Mouse (Mus musculus): ENCODE measurements around the gene Lcp2. TPM values are rescaled to one million over a fixed set of nuclear protein-coding genes. Genes with fewer than 3 reads are reported as not detected.
A peak's percentile ranks its signal among the peaks of the same experiment; 100 is the strongest.

Gene Lcp2
- polyA plus RNA-seq, 1 experiment, result 118 TPM

DNA sequence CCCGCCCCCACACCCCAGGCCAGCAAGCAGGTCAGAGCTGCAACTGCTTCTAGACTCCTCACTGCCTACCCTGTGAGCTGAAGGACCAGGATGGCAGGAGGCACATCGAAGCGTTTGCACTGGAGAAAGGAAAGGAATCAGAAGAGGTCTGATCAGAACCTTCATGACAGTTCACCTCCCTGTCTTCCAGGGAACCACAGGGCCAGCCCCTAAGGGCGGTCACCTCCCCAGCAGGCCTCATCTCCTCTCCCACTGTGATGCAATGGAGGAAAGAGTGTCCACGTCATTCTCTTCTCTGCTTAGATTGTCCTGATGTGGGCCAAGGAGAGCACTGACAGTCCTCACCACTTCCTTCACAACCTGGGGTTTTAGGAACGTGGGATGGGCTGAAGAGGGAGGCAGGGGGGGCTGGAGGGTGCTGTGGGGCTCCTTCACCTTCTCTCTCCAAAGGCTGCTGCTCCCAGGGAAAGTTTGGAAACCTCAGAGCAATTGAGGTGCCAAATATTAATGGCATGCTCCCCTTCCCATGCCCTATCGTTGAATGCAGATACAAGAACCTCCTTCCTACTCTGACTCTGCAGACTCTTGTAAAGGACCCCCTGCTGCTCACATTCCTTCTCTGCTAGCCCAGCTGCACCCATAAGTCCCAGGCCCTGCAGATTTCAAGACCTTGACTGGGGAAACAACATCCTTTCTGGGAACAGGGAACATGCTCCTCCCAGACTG, 36.4 kb upstream of the Lcp2 start:
- TF ChIP-seq POLR2A (IDR thresholded peaks at IDR 0.05; ENCODE audit: borderline replicate concordance, low read depth, low read length) (no peak), CTCF (IDR thresholded peaks at IDR 0.05; ENCODE audit: low read depth, low read length) (no peak)
- Histone ChIP-seq H3K27ac (ENCODE audit: insufficient read depth, low read depth, low read length) (peak overlapping the region; percentile 91), H3K4me3 (ENCODE audit: insufficient read depth, low read length) (no peak overlapping the region), H3K4me1 (ENCODE audit: control insufficient read depth, insufficient read depth, low read length) (peaks cover 38% of the 10 kb centered on the region)

DNA sequence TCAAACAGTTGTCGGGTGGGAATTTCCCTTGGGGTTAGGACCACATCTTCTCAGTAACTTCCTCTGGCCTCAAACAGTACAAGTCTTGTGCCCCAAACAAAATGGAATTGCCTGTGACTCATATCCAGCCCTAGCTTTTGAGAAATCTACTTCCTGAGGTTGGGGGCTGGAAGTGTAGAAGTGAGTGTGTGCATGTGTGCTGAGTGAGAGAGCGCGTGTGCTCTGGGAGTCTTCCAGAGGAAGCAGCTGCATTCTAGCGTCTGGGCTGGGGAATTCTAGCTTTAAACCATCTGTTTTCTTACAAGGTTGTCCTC, 35.9 kb upstream of the Lcp2 start:
- peak overlapping the region; percentile 91 for H3K27ac ChIP-seq (ENCODE audit: insufficient read depth, low read depth, low read length)
- H3K4me1 ChIP-seq (ENCODE audit: control insufficient read depth, insufficient read depth, low read length), result peaks cover 38% of the 10 kb centered on the region
- TF ChIP-seq CTCF (IDR thresholded peaks at IDR 0.05; ENCODE audit: low read depth, low read length) (no peak), POLR2A (IDR thresholded peaks at IDR 0.05; ENCODE audit: borderline replicate concordance, low read depth, low read length) (no peak)
- no peak overlapping the region for H3K4me3 ChIP-seq (ENCODE audit: insufficient read depth, low read length)

DNA sequence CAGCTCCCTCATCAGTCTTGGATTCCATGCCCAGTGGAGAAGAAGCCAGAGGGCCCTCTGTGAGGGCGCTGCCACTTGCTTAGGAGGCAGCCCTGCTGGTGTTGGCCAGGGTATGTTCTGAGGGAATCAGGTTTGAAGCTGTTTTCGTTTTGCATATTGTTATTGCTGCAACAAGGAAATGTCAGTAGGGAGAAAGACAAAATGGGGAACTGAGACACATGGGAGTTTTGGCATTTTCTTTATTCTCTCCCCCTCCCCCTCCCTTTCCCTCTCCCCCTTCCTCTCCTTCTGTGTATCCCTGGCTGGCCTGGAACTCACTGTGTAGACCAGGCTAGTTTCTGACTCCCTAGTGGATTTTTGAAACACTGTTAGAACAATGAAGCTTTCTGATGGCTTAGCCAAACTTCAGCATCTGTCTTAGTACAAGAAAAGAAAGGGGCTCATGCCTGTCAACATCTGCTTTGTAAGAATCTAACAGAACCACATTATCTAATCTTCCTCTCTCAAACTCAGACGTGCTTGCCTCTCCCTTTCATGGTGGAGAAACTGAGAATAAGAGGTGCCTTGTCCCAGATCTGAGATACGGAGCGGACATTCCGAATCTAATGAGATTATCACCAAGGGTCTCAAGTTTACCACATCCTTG, 34.6 kb upstream of the Lcp2 start:
- H3K4me1 ChIP-seq (ENCODE audit: control insufficient read depth, insufficient read depth, low read length), result peaks cover 38% of the 10 kb centered on the region
- H3K4me3 ChIP-seq (ENCODE audit: insufficient read depth, low read length), result no peak overlapping the region
- TF ChIP-seq POLR2A (IDR thresholded peaks at IDR 0.05; ENCODE audit: borderline replicate concordance, low read depth, low read length), result no peak
- peak; percentile 7; the same call in 1 of the 2 replicates for TF ChIP-seq CTCF (IDR thresholded peaks at IDR 0.05; ENCODE audit: low read depth, low read length)
- peak overlapping the region; percentile 94 for H3K27ac ChIP-seq (ENCODE audit: insufficient read depth, low read depth, low read length)

GRCm38 (mm10) chr11:34025091-34025490, 21.6 kb upstream of the Lcp2 start:
- no peak overlapping the region for H3K4me3 ChIP-seq (ENCODE audit: insufficient read depth, low read length)
- peaks cover 47% of the 10 kb centered on the region for H3K4me1 ChIP-seq (ENCODE audit: control insufficient read depth, insufficient read depth, low read length)
- TF ChIP-seq CTCF (IDR thresholded peaks at IDR 0.05; ENCODE audit: low read depth, low read length) (no peak), POLR2A (IDR thresholded peaks at IDR 0.05; ENCODE audit: borderline replicate concordance, low read depth, low read length) (no peak)
- H3K27ac ChIP-seq (ENCODE audit: insufficient read depth, low read depth, low read length), result peak overlapping the region; percentile 60

DNA sequence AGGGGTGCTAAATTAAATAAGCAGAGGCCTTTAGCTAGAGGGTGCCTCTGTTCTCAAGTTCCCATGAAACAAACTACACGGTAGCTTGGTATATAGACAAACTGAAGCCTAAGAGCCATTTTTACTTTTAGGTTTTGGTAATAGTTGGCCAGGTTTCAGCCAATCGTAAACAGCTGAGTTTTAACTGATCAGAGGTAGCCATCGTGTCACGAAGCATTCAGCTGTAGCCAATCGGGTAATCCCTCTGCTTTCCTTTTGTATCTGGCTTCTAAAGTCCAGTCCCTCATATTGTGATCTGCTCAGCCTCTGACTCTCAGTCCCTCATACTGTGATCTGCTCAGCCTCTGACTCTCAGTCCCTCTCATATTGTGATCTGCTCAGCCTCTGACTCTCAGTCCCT, 17.1 kb upstream of the Lcp2 start:
- H3K4me3 ChIP-seq (ENCODE audit: insufficient read depth, low read length), result no peak overlapping the region
- TF ChIP-seq CTCF (IDR thresholded peaks at IDR 0.05; ENCODE audit: low read depth, low read length) (no peak), POLR2A (IDR thresholded peaks at IDR 0.05; ENCODE audit: borderline replicate concordance, low read depth, low read length) (no peak)
- peaks cover 71% of the 10 kb centered on the region for H3K4me1 ChIP-seq (ENCODE audit: control insufficient read depth, insufficient read depth, low read length)
- H3K27ac ChIP-seq (ENCODE audit: insufficient read depth, low read depth, low read length), result no peak overlapping the region

- Histone ChIP-seq H3K27ac (ENCODE audit: insufficient read depth, low read depth, low read length) (peak overlapping the region; percentile 80), H3K4me3 (ENCODE audit: insufficient read depth, low read length) (no peak overlapping the region), H3K4me1 (ENCODE audit: control insufficient read depth, insufficient read depth, low read length) (peaks cover 71% of the 10 kb centered on the region)
- TF ChIP-seq POLR2A (IDR thresholded peaks at IDR 0.05; ENCODE audit: borderline replicate concordance, low read depth, low read length) (no peak), CTCF (IDR thresholded peaks at IDR 0.05; ENCODE audit: low read depth, low read length) (no peak)
These were observed 15.5 kb upstream of the Lcp2 start for GRCm38 (mm10) chr11:34031015-34031805.

DNA sequence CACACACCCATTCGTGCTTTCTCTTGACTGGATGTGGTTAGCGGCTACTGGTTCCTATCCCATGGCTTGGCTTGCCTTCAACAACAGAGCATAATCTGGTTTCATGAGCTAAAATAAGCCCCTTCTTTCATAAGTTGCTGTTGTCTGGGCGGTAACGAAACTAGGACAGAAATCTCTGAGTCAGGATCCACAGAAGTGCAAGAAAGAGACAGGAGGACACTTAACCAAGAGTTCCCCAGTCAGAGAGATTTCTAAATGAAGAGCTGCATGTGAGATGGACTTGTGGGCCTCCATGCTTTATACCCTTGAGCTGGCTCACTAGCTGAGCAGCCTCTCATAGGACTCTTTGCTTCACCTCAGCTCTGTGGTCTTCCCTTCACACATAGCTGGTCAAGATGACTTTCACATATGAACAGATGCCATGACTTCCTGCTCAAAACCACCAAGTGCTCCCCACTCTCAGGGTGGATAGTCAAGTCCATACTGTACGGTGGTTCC, 12.7 kb upstream of the Lcp2 start:
- peak overlapping the region; percentile 83 for H3K27ac ChIP-seq (ENCODE audit: insufficient read depth, low read depth, low read length)
- peaks cover 58% of the 10 kb centered on the region for H3K4me1 ChIP-seq (ENCODE audit: control insufficient read depth, insufficient read depth, low read length)
- TF ChIP-seq POLR2A (IDR thresholded peaks at IDR 0.05; ENCODE audit: borderline replicate concordance, low read depth, low read length), result no peak
- no peak overlapping the region for H3K4me3 ChIP-seq (ENCODE audit: insufficient read depth, low read length)

DNA sequence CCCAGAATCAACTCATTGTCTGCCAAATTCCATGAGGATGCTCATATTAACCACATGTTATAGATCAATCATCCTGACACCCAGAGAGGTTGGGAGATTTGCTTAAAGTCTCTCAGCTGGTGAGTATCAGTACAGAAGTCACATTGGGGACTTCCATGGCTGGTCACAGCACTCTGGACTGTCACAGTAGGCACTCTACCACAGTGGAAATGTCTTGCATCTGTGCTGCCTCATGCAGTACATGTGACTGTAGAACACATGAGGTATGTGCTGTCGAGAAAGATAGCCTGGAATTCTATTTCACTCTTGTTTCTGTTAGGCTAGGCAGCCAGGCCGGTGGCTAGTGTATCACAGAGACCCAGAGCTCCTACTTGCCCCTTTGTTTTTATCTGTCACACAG, 11.9 kb upstream of the Lcp2 start:
- Histone ChIP-seq H3K4me3 (ENCODE audit: insufficient read depth, low read length) (no peak overlapping the region), H3K4me1 (ENCODE audit: control insufficient read depth, insufficient read depth, low read length) (peaks cover 58% of the 10 kb centered on the region), H3K27ac (ENCODE audit: insufficient read depth, low read depth, low read length) (peak overlapping the region; percentile 83)
- TF ChIP-seq POLR2A (IDR thresholded peaks at IDR 0.05; ENCODE audit: borderline replicate concordance, low read depth, low read length), result no peak
- TF ChIP-seq CTCF (IDR thresholded peaks at IDR 0.05; ENCODE audit: low read depth, low read length), result no peak

DNA sequence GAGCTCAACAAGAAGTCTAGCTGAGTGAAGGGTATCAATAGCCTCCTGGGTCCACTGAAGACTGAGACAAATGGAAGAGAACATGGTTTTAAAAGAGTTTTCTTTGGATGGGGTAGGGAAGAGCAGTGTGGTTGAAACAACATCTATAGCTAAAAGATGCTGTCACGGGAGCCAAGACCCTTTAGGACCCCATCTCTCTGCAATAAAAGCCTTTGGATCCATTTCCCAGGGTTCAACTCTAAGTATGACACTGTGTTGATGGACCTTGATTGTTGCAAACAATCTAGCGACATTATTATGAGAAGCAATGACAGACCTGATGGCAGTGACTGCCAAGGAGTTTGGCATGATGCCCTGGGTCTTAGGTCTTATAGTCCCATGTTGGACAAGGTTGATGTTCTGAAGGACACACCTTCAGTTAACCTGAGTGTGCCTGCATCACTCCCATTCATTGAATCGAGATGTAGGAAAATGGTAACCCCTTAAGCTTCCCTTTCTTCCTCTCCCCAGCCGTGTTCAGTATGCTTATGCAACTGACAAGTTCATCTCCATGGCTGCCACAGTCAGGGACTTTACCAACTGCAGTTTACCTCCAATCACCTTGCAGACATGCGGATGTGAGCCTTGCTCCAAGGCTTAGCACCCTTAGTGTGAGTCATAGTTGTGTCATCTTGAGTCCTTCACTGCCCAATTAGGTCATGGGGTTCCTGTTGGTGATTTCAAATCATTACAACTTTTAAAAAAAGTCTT, 10.6 kb upstream of the Lcp2 start:
- H3K4me1 ChIP-seq (ENCODE audit: control insufficient read depth, insufficient read depth, low read length), result peaks cover 51% of the 10 kb centered on the region
- no peak overlapping the region for H3K4me3 ChIP-seq (ENCODE audit: insufficient read depth, low read length)
- H3K27ac ChIP-seq (ENCODE audit: insufficient read depth, low read depth, low read length), result no peak overlapping the region

More for the DNA sequence above, 10.6 kb upstream of the Lcp2 start:
- no peak for TF ChIP-seq CTCF (IDR thresholded peaks at IDR 0.05; ENCODE audit: low read depth, low read length)
- TF ChIP-seq POLR2A (IDR thresholded peaks at IDR 0.05; ENCODE audit: borderline replicate concordance, low read depth, low read length), result no peak

All from bone marrow macrophage, adult 2 months (primary cell).